Mouse (Mus musculus) liver, embryonic 18 days (tissue): ENCODE results near the gene Gm3376. TPM values are rescaled to one million over a fixed set of nuclear protein-coding genes. Genes with fewer than 3 reads are reported as not detected.

Experiments used
- polyA plus RNA-seq: library from polyadenylated mRNA; depleted of rRNA; stranded (reverse); fragments of >200 nt; gene quantifications from 2 replicates; pipeline ENCODE4 v1.2.3, GENCODE M21; 2012; rRNA removed

Gm3376 gene
- polyA plus RNA-seq, result not detected in 2 replicates

DNA sequence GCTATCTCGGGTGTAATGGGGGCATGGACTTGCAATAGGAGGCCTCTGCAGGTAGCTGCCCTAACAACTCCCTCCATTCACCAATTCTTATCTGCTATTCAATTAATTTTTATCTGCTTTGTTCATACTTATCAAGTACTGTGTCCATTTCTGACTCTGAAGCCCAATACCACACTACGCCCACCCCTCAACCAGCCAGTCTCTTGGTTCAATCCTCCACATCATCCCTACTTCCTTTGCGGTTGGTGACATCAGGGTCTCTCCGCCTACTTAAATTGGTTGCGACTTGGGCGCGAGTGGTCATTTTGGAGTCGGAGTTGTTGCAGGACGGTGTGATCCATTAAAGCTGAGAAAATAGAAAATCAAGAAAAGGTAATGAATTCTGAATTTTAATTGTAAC, at the start of gene Gm3376:
TSS of gene Gm3376 (plus strand) at position 301 of the 400 bp plus-strand sequence.

